Mouse (Mus musculus) adrenal gland, postnatal 10 days (tissue): Measurements from ENCODE around the gene Zfp764. TPM values are rescaled to one million over a fixed set of nuclear protein-coding genes. Genes with fewer than 3 reads are reported as not detected.
"Not testable (repeated sequence)": the region's sequence is repeated elsewhere in the genome, so short reads cannot be mapped to it uniquely, and the experiment has no call there.

Source experiments
- DNase-seq: peaks from one replicate; pipeline ENCODE4 v3.0.0; 2021; ENCODE audit warnings: mixed read lengths
- total RNA-seq, 2 experiments: library from RNA; stranded (reverse); gene quantifications; 2 replicates each; pipeline ENCODE4 v1.2.3; 2021

The Zfp764 gene
- total RNA-seq, 2 experiments from 2014 or later = 5.7 to 6.2 TPM

DNA sequence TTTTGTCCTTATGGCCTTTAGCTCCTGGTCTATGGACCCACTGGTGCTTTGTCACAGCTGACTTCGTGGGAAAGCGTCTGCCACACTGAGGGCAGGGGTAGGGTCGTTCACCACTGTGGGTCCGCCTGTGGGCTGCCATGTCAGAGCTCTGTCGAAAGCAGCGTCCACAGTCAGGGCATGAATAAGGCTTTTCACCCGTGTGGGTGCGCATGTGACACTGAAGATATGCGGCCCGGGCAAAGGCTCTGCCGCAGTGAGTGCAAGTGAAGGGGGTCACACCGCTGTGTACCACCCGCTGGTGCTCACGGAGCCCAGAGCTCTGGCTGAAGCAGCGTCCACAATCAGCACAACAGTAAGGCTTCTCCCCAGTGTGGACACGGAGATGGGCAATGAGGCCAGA is 15.1 kb downstream of the Zfp764 start:
- DNase-seq = no peak

DNA sequence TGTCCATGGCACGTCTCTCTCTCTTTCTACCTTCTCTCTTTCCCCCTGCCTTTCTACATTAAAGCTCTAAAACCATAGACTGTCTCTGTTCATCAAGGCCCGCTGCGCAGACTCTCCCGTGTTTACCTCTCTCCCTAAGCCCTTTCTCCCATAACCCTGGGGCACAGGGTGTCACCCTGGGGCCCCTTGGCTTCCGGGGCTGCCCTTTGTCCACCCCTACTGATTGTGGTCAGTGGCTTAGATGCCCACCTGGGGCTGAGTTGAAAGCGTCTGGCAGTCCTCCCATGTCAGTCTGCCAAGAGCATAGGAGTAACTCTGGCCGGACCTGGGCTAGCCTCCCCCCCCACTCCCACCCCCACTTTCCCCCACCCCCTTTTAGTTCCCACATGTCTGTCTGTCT is 16.3 kb downstream of the Zfp764 start:
- DNase-seq = no peak

DNA sequence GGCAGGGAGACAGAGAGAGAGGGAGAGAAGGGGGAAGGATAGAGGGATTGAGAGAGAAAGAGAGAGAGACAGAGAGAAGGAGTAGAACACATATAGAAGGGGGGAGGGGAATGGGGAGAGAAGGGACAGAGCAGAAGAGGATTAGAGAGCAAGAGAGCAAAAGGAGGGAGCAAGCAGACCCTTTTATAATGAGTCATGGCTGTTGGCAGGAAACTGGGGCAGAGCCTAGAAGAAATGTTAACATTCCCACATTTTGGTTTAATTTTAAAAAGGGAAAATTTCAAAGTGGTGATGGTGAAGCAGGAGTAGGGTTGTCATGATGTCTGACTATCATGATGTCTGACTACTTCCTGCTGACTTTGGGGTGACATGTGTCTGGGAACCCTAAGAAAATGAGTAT is 18.4 kb downstream of the Zfp764 start:
- DNase-seq = not testable (repeated sequence)

DNA sequence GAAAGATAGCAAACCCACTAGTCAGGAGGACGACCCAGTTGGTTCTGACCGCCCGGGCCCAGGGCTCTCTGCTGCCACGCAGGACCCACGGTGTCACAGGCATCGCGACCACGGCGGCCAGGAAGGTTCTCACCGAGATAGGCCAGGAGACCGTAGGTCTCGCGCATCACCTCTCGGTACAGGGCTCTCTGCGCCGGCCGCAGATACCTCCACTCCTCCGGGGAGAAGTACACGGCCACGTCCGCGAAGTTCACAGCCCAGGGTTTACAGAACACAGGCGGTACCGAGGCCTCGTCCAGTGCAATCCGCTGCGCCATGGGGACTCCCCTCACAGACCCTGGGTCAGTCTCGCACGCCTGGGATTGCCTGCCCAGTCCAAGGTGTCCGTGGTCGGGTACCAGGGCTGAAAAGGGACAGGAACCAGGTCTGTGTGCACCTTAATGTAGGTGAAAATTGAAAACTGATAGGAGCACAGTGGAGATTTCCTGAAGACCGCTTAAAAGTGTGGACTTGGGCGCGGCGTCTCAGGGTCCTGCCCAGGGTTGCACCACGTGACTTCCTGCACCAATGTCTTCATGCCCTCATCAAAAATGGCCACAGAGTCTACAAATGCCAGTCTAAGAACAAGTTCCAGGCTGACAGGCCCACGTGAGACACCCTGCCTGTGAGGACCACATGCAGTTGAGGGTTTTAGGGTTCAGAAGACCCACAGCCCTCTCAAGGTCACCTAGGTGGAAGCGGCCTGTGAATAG is 19.8 kb downstream of the Zfp764 start, which contains the start of gene 9130019O22Rik:
9130019O22Rik (minus strand) TSS at position 526 of the 752 bp plus-strand sequence.
- peak; percentile 91 for DNase-seq

DNA sequence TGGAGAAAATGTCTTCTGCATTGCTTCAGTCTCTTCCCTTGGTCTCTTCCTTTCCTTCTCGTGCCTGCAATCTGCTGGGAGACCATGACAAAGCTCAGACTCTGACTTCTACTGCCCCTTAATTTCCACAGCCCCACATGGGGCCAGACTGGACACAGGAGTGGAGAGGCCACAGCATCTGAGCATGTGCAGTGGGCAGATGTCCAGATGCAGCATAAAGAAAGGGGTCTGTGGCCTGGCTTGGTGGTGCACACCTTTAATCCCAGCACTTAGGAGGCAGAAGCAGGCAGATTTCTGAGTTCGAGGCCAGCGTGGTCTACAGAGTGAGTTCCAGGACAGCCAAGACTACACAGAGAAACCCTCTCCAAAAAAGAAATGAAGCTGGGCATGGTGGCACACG is 21.1 kb downstream of the Zfp764 start:
- DNase-seq = not testable (repeated sequence)

DNA sequence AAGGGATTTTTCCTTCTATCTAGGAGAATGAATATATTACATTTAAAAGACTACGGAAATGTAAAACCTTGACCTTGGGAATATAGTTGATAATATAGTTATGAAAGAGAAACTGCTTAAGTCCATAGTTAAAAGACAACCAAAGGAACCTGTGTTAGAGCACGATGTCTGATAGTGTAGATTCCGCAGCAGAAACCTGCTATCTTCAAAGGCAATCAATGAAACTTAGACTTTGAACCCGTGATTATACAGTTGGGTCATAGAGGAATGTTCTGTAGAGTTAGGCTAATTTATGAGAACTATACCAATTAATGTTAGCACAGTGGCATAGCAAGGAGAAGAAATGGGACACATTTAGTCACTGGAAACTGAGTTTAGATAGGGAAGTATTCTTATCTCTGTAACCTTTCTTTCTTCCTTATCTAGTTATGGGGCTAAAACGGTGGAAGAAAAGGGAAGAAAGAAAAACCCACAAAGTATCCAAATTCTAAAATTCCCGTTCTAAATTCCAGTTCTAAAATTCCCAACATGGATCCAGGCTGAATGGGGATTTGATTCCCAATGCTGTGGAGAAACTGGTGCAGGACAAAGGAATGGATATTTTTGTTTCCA is 28.2 kb downstream of the Zfp764 start:
- DNase-seq = no peak

DNA sequence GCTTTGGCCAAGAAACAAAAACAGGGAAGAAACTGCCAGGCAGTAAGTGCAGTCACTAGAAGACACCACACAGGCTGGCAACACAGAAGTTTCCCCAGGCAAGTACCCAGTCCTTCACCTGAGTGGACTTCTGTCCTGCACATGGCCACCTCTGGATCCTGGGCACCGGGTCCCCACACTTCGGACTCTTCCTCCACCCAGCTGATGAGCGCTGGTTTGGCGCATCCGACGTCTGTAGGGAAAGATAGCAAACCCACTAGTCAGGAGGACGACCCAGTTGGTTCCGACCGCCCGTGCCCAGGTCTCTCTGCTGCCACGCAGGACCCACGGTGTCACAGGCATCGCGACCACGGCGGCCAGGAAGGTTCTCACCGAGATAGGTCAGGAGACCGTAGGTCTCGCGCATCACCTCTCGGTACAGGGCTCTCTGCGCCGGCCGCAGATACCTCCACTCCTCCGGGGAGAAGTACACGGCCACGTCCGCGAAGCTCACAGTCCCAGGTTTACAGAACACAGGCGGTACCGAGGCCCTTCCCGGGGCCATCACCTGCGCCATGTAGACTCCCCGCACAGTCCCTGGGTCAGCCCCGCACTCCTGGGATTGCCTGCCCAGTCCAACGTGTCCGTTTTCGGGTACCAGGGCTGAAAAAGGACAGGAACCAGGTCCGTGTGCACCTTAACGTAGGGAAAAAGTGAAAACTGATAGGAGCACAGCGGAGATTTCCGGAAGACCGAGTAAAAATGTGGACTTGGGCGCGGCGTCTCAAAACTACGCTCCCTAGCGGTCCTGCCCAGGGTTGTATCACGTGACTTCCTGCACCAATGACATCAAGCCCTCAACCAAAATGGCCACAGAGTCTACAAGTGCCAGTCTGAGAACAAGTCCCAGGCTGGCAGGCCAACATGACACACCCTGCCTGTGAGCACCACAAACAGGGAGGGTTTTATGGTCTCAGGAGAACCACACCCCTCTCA is 31.1 kb downstream of the Zfp764 start, which contains the start of gene Zfp747:
Zfp747 (minus strand) TSS at position 780 of the 975 bp plus-strand sequence.
- peak; percentile 93 for DNase-seq

DNA sequence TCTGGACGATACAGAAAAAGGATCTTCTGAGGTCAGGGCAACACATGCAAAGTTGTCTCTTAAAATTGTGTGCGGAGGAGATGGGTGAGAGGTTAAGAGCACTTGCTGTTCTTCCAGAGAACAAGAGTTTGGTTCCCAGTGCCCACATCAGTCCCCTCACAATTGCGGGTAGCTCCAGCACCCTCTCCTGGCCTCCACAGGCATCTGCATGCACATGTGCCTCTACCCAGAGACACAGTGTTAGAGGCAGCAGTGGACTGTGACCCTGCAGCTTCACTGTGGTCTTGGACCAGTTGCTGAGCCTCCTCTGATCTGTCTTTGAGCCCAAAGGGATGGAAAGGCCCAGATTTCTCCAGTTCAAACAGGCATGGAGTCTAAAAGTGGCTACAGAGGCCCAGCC is 34.8 kb downstream of the Zfp764 start:
- not testable (repeated sequence) for DNase-seq

DNA sequence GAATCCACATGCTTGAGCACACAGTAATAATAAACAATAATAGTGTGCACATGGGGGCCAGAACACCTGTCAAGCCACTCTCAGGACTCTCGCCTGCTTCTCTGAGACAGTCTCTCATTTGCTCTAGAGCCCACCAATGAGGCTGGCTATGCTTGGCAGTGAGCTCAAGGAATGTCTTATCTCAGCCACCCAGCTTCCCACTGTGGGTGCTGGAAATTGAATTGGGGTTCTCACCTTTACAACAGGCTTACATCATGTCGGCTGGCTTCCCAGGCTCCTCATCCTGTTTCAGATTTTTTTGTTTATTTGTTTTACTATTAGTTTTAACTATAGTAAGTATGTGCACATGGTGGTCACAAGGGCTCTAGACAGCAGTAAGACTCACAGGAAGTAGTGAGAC is 35.4 kb downstream of the Zfp764 start:
- DNase-seq = no peak

DNA sequence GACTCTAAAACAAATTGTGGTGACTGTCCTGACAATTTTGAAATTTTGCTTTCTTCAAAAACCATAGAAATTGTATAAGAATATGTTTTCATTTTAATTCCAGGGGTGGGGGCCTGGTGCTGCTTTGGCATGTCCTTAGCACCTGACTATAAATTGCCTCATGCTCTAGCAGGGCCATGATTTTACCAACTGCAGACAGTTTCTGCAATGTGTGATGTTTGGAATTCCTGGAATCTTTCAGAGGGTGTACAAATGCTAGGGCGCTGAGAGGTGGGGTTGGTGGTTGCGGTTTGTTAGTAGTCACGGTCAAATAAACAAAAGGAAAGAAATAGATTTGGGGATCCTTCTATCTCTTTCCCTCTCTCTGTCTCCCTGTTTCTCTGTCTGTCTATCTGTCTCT is 40.4 kb downstream of the Zfp764 start:
- DNase-seq = no peak

DNA sequence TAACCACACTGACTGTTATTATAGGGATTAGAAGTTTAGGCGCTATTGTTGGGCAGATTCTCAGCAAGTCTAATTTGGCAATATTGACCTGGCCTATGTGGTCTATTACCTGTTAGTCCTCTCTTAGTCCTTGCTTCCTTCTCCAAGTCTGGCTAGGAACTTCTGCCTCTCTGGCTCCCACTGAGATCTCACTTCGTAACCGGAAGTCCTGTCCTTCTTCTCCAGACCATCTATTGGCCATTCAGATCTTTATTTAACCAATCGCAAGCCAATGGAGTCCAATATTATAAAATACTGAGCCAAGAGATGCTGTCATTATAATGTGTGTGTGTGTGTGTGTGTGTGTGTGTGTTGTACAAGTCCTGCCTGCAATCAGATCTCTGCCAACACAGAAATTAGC is 42.5 kb downstream of the Zfp764 start:
- no peak for DNase-seq

DNA sequence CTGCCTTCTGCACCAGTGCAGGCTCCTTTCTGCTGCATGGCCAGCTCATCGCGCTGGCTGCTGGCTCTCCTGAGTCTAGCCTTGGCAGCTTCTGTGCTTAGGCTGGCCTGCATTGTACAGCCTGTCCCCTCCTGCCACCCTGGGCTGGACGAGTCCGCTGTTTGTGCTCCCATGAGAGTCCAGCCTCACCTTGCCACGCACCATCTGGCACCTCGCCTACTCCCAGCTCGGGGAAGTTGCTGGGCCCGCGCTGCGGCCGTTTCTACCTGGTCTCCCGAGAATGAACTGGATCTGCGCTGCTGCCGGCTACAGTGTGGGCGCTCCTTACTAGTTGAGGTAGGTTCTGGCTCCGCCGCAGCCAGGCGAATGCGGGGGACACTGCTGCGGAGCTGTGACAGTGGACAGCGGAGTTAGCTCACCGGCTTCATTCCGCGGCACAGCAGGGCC is 43.1 kb downstream of the Zfp764 start:
- DNase-seq = peak; percentile 62

DNA sequence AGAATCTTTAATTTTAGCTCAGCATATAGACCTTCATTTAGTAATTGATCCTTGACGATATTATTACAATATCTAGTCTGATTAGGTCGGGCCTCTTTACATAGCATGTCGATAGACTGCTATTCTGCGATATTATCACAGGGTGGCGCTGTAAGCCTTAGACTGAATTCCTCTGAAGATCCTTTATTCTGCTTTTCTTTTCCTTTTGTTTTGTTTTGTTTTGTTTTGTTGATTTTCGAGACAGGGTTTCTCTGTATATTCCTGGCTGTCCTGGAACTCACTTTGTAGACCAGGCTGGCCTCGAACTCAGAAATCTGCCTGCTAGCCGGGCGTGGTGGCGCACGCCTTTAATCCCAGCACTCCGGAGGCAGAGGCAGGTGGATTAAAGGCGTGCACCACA is 44.2 kb downstream of the Zfp764 start:
- DNase-seq = peak; percentile 37

DNA sequence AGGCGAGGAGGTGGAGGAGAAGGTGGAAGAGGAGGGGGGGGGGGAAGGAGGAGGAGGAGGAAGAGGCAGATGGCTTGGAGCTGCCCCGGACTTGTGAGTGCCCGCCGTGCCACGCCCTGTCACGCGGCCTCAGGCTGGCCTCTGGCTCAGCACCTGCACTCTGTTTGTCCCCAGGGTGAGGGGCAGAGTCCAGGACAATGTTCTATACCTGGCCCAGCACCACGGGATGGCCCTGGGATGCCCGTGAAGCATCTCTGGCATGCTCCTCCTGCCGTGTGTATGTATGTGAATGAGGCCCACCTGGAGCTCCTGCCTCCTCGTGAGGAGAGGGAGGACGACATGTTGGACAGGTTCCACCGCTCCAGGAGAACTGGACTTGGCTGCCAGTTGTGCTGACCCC is 45.2 kb downstream of the Zfp764 start:
- DNase-seq = no peak

DNA sequence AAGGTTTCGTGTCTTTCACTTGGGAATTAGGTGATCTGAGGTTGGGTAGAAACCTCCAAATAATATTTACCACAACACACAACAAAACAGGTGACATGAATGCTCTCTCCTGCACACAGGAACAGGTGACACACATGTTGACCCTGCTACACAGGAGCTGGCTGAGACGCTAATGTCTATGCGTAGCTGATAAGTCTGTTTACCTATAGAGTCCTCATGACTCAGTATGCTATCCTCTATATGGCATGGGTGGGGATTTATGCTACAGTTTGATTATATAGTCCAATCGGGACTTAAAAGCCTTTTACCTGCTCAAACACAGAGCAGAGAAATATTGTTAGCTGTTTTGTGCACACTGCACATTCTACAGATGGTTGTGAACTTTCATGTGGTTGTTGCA is 46.4 kb downstream of the Zfp764 start:
- DNase-seq = no peak

DNA sequence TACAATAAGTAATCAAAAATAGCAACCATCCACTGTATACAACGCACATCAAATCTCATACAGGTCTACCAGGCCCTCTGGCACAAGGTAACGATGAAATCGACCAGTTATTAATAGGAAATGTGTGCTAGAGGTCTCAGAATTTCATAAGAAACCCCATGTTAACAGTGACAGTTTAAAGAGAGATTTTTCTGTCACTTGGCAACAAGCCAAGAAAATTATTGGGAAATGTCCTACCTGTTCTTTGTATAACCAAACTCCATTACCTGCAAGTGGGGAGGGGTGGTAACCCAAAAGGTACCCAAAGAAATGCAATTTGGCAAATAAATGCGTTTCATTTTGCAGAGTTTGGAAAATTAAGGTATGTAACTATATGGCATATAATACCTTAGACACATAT is 48.1 kb downstream of the Zfp764 start:
- DNase-seq = no peak

DNA sequence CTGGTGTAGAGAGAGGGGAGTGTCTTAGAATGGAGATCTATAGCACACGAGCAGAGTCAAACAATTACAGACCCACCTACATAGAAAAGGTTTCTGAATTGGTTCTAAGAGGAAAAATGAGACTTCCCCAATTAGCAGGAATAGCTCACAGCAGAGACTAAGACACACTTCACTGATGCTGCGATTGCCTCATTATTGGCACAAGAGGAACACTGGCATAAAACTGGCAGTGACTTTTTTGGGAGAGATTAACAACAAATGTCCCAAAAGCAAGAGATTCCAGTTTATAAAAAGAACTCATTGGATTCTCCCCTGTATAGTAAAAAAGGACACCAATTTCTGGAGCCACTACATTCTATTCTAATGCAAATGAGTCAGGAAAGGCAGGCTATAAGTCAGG is 48.8 kb downstream of the Zfp764 start:
- DNase-seq = no peak

DNA sequence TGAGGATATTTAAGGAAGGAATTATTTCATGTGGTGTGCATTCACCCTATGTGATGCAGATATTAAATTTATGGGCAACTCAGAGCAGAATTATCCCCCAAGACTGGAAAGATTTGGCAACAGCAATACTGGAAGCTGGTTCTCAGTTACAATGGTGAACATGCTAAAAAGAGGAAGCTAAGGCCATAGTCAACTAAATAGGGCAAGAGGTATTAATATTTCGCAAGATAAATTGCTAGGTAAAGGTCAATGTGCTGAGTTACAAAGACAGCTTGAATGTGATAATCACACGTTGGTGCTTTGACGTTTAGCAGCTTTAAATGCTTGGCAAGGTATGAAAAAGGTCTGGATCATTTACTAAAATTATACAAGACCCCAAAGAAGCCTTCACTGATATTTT is 50.8 kb downstream of the Zfp764 start:
- no peak for DNase-seq
